Mouse (Mus musculus): ENCODE results near the gene Map3k20. TPM values are rescaled to one million over a fixed set of nuclear protein-coding genes. Genes with fewer than 3 reads are reported as not detected.

Map3k20 gene
- total RNA-seq, 2 experiments from 2014 or later, result 286 to 292 TPM

DNA sequence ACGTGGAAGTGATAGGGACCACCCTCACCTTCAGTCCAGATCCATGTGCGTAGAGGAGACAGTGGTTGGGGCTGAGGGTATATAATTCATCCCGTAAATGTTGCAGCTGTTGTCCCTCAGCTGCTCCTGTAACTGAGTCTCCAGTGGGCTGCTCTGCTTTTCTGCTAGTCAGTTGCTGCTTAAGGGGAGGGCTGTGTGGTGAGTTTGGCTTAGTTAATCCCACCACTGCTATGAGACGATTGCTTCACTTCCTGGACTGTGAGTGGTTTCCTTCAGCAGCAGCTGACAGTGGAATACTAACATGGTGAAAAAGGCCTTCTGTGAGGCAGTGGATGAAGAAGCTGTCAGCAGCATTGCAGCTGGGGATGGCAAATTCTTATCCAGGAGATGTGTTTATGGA is 33.0 kb downstream of the Map3k20 start:
- intact Hi-C loops (cut with DNase I), result no loop called here
- no peak for DNase-seq

DNA sequence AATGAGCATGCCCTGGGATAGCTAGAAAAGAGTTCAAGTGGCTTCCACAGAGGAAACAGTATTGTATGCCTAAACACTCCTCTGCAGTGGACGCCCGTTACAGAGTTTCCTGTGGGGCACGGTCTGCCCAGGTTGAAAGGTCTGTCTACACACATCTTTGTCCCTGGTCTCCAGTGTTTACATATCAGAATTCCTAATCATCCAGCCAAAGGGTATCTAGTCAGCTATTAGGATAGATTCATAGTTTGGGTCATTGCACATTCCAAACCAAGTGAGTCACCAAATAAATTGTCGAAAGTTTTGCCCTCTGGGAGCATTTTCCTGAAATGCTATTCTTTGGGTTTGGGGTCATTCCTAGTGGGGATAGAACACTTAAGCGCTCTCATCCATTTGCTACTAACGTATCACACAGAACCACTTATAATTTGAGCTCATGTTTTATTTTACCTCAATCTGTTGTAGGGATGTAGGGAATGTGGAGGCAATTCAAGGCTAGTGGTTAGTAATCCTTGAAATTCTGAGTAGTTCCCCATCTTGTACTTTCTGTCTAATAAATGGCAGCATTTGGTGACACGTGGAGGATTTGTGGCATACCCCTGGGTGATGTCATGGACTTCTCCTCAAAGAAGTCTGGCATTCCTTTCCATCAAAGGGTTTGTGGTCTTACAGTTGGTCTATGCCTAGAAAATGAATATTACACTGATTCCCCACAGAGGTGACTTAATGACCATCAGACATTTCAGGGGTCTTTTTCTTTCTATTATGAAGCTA is 33.8 kb downstream of the Map3k20 start:
- intact Hi-C loops (cut with DNase I), result no loop called here

DNA sequence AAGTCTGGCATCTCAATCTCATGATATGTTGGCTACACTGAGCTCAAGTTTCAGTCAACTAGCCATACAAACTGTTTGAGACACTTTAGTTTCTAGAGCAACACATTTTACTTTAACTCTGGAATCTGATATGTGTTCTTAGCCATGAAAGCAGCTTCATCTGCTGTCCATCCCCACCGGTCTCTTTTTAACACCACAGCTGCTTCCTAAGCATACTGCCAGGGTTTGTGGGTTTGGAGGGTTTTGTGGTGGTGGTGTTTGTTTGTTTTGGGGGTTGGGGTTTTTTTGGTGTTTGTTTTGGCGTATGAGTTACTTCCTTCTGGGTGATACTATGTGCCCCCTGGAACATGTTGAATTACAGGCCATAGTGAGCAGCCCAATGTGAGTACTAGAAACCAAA is 35.2 kb downstream of the Map3k20 start:
- no peak for DNase-seq
- intact Hi-C loops (cut with DNase I), result no loop called here

More for the DNA sequence above, 33.8 kb downstream of the Map3k20 start:
- DNase-seq, result no peak

DNA sequence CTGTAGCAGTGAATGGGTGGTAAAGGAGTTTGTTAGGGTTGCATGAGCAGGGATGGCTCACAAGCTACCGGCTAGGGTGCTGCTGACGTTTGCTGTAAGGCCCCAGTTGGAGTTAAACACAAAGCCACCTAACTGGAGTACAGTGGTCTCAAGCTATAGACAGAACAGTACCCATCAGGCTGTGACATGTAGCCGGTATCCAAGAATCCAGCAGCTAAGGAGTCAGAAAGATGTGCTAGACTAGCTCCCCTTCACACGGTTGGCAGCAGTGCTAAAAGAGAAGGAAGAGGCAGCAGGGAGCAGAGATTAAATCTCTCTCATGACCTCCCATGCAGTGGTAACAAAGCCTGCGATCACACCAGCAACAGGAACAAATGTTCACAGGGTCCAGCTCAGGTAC is 36.2 kb downstream of the Map3k20 start:
- no peak for DNase-seq
- intact Hi-C loops (cut with DNase I), result no loop called here

DNA sequence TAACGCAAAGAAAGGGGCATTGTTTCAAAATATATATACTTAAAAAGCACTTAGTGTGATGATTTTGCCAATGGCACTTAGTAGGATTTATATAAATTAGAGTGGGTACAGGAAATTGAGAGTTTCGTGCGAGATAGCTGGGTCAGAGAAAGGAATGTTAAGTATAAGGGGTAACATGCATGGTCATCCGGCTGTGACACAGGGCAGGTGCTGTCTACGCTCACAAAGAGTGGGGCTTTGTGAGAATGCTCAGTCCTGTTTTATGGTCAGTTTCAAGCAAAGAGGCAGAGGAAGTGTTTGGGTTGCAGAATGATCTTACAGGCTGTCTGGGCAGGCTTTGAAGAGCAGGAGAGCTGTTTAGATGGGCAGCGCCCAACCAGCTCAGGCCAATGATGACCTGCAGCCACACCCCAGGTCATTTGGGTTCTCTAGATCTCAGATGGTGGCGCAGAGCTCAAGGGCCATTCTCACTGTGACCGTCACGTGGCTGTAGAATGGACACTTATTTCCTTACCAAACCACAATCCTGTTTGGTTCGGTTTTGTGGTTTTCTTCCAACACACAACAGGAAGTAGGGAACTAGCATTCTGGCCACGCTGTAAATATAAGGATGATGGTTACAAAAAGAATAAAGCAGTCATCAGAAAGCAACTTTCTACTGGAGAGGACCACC is 37.4 kb downstream of the Map3k20 start:
- intact Hi-C loops (cut with DNase I), result no loop called here
- no peak for DNase-seq

DNA sequence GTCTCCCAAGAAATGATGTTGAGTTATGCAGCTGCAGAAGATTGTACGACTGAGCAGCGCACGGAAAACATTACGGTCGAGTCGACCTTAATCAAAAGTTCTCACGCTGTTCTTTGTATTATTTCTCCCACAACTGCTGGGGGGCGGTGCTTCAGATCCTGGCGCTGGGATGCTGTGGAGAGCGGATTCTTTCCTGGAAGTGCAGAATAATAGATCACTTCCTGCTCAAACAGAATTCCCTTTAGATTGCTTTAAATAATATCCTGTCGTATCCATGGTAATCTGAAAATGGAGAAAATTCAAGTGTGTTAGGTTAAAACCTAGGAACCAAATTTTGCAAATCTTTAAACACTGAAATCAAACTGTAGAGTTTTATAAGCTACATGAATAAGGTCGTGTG is 39.0 kb downstream of the Map3k20 start:
- intact Hi-C loops (cut with DNase I), result no loop called here
- no peak for DNase-seq

DNA sequence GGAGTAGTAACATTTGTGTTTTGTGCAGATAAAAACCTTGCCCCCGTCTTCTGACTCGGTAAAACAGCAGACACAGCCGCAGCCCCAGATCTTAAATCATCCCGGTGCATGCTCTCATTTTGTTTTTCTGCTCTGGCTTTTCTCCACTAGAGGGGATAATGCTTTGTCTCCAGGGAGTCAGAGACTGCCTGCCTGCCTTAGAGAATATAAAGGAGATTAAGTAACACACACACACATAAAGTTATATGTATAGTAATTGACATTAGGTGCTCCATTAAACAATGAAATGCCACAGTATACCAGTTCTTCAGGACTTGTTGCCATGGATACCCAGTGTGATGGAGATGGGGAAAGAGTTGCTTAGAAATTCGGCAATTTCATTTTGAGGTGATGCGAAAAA is 41.1 kb downstream of the Map3k20 start:
- no peak for DNase-seq
- intact Hi-C loops (cut with DNase I), result no loop called here

DNA sequence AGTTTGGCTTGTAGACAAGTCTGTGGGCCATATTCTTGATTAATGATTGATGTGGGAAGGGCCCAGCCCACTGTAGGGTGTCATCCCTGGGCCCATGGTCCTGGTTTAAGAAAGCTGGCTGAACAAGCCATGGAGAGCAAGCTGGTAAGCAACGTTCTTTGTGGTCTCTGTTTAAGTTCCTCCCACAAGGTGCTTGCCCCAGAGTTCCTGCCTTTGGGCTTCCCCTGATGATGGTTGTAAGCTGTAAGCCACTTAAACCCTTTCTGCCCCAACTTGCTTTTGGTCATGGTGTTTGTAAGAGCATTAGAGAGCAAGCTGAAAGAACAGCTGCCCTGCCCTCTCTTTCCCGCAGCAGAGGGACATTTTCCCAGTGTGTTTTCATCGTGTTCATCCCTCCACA is 43.0 kb downstream of the Map3k20 start:
- no peak for DNase-seq
- intact Hi-C loops (cut with DNase I), result no loop called here

DNA sequence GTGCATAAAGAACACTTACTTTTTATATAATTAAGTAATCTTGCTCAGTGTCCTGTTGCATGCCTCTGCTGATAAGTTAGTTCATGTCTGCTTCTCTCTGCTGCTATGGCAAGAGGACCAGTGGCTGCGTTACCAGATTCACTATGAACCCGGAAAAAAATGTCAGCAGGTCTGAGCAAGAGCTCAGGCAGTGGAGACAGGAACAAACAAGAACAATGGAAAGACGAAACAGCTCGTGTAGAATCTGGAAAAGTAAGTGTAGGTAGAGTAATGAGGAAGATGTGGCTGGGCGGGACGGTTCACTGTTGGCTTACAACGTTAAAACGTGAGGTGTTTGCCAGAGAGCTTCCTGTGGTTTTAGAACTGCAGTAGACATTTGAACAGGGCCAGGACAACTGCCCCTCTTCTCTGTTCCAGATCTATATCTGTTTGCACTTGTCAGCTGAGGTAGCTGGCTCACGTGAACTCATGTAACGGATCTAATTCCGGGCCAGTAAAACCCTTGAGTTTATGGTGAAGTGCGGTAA is 45.6 kb downstream of the Map3k20 start:
- DNase-seq, result no peak
- intact Hi-C loops (cut with DNase I), result no loop called here

DNA sequence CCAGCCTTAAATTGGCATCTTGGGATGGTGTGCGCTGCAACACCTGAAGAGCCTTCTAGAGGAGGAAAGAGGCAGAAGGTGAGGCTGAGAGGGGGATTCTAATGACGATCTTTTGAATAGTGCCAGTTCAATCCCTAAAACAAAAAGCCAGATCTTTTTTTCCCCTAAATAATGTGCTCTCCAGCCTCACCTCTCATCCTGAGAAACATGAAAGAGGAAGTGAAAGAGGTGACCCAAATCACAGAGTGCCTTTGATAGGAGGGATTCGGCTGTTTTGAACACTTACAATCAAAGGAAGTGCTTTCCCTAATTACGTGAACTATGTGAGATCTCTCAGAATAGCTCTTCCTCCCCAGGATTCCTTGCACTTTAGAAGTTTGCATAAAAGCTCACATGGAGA is 46.6 kb downstream of the Map3k20 start:
- intact Hi-C loops (cut with DNase I), result no loop called here
- no peak for DNase-seq

DNA sequence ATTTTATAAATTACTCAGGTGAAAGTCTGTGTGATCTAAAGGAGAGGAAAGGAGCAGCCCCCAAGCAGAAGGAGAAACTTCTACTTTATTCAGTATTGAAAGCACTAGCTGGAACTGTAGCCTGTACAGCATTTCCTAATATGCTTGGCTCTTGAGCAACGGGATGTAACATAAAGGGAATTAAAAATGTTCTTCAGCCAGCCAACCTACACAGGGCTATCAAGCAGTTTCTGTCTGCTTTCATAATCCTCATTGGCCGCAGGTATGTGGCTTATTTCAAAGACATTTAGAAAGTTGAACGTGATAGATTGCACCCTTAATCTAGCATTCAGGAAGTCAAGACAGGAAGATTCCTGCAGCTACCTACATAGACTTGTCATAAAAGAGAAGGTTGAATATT is 47.8 kb downstream of the Map3k20 start:
- no peak for DNase-seq
- intact Hi-C loops (cut with DNase I), result no loop called here

DNA sequence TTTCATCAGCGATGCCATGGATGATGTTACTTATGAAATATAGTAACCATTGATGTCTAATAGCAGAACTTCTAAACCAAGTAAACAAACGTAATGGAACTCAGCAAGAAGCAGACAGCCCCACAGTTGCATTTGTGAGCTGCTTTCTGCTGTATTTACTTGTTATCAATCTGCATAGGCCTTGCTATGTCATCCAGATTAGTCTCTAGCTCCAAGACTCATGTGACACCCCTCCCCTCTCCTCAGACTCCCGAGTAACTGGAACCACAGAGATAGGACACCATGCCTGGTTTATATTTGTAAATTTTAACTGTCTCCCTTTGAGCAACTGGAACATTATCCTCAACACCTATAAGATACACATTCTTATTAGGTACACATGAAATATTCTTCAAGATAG is 51.4 kb downstream of the Map3k20 start:
- no peak for DNase-seq
- intact Hi-C loops (cut with DNase I), result no loop called here

DNA sequence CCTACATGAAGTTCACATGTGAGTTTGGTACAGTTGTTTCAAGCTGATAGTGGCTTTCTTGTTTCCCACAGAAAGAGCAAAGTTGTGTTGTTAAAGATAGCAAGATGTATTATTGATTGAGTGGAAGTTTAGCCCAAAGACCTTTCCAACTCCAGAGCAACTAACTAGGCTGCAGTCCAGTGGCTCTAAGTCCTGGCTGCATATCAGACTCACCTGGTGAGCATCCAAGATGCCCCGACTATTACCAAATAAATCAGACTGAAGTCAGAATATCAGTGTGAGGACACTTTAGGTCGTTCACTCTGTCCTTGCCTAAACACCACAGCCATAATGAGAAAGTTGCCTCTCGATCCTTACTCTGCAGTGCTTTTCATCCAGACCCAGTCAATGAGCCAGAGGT is 59.8 kb downstream of the Map3k20 start:
- DNase-seq, result no peak
- intact Hi-C loops (cut with DNase I), result no loop called here

DNA sequence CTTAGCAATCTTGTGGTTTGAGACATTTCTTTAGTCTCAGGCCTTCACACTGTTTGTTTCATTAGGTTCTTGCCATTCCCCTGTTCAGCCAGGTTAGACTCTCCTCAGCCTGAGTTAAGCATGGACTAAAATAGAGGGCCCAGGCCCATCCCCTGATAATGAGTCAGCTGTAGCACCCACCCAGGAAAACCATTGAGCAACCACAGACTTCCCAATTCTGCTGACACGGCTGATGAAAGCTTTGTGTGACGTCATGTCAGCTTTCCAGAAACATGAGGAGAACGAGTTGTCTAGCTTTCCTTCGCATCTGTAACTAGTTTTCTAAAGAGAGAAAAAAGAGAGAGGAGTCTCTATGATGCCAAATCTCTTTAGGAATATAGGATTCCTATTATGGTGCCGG is 65.9 kb downstream of the Map3k20 start:
- intact Hi-C loops (cut with DNase I), result no loop called here
- no peak for DNase-seq

DNA sequence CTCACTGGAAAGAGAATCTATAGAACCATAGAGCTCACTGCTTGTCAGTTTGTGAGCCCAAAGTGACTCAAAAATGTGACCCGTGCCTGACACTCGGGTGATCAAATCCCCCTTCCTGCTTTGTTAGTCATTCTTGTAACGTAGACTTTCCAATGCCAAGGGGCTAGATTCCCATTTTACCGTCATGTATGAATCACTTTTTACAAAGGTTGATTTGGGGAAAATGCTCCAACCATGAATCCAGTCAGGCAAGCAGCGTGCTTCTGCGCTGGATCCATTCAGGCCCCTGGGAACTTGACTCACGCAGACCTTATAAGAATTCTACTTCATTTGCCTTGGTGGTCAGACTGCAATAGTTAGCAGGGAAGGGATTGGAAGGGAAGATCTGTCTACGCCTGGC is 66.3 kb downstream of the Map3k20 start:
- no peak for DNase-seq
- intact Hi-C loops (cut with DNase I), result no loop called here

DNA sequence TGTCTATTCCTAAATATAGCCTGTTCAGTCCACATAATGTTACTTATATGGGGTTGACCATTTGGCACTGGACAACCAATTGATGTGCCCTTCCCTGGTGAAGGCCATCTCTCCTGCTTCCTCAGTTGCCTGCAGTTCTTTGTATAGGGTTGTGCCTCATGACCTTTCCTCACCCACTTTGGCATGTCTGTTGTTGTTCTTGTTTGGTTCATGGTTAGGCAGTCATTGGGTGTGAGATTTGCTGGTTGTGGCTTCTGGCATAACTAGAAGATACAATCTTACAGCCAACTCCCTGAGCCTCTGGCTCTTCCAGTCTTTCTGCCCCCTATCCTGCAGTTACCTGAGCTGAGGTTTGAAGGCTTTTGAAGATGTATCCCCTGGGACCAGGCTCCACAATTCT is 67.3 kb downstream of the Map3k20 start:
- intact Hi-C loops (cut with DNase I), result no loop called here
- no peak for DNase-seq

DNA sequence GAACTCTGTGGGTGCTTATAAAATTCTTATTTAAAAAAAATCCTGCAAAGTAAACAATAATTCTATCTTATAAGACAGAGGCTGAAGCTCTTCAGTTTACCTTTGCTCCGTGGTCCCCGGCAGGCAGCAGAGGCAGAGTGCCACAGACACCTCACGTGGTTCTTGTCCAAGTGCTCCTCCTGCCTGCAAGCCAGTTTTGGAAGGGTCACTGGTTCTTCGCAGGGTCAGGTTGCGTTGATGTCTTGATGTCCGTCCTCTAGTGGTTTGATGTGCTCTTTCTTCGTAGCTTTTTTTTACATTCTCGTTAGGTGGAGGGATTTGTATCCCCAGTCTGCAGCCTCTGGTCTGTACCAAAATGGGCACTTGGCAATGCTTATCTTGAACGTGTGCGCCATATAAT is 71.0 kb downstream of the Map3k20 start:
- intact Hi-C loops (cut with DNase I), result no loop called here
- DNase-seq, result no peak

DNA sequence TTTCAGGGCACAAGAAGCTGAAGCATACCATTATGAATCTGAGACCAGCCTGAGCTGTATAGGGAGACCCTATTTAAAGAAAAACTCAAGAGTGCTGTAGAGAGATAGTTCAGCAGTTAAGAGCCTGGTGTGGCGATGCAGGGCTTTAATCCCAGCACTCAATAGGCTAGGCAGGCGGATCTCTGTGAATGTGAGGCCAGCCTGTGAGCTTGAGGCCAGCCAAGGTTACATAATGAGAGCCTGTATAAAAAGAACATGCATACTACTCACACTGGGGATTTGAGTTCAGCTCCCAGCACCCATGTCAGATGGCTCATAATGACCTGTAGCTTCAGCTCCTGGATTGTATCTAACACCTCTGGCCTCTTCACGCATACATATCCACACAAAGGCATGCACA is 76.1 kb downstream of the Map3k20 start:
- DNase-seq, result no peak
- intact Hi-C loops (cut with DNase I), result no loop called here

DNA sequence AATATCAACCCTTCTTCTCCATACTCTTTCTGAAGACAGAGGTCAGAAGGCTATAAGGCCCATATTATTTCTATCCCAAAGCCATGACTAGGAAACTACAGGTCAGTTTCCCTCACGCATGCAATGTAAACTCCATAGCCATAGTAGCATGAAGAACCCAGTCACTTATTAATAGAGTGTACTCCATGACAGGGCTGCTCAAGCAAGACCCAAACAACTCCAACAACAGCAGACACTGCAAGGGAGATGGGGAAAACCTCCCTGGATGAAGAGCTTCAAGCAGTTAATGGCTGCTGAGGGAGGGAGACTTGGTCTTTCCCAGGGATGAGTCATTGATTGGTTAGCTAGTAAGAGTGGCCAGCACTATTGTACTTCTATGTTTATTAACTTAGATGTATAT is 78.0 kb downstream of the Map3k20 start:
- no peak for DNase-seq
- intact Hi-C loops (cut with DNase I), result no loop called here

DNA sequence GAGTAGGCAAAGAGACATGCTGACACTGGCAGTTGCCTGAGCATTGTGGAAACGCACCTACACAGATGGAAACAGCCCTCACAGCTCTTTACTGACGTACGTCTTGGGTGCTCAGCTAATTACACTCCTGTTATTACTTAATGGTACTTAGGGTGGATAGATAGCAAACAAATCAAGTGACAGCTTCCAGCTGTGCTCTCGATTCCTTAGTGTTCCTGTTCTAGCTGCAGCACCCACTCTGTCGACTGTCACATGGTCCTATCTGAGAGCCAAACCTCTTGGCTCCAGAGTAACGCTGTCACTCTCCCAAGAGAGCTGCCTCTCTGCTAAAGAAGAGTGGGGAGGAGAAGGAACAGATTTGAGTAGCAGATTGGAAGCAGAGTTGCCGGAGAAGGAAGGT is 80.5 kb downstream of the Map3k20 start:
- DNase-seq, result peak; percentile 59 to 68
- intact Hi-C loops (cut with DNase I), result no loop called here

DNA sequence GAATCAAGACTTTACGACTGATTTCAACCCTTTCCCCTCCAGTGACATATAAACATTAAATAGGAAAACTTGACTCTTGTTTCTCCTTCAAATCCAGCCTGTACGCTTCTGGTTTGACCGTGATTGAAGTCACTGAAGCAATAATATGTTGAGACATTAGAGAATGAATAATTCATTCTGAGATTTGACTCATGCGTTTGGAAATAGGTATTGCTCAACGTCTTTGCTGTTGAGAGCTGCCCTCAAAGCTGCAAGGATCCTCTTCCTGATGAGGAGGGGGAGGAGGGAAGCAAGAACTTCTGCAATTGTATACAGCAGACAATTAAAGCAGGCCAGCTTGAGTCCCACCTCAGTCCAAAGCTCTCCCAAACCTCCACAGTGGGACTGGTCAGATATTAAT is 81.1 kb downstream of the Map3k20 start:
- intact Hi-C loops (cut with DNase I), result no loop called here
- no peak for DNase-seq

DNA sequence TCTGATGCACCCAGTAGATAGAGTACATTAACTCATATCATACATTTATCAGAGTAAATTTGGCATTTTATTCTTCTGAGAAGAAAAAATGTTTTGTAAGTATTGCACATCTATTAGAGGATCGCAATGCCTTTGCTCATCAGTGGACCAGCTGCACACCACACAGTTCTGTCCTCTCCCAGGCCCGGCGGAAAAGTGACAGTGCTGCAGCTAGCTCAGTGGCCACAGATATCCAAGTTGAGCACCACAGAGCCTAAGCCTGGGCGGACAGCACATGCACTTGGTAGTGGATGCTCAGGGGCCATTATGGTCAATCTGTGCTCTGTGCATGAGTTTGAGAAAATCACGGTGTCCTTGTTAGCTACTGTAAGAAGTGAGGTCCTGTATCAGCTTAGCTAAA is 82.4 kb downstream of the Map3k20 start:
- intact Hi-C loops (cut with DNase I), result no loop called here
- DNase-seq, result no peak
